Mouse (Mus musculus): ENCODE measurements around the gene Ephb2.

- no peak for TF ChIP-seq CTCF (IDR thresholded peaks at IDR 0.05; ENCODE audit: low read depth)
- TF ChIP-seq EP300 (IDR thresholded peaks at IDR 0.05; ENCODE audit: low read depth) = no peak
These were observed 29.1 kb upstream of the Ephb2 start for GRCm38 (mm10) chr4:136864751-136865470.
